Mouse (Mus musculus): ENCODE results near the gene Tnfsf14.

DNA sequence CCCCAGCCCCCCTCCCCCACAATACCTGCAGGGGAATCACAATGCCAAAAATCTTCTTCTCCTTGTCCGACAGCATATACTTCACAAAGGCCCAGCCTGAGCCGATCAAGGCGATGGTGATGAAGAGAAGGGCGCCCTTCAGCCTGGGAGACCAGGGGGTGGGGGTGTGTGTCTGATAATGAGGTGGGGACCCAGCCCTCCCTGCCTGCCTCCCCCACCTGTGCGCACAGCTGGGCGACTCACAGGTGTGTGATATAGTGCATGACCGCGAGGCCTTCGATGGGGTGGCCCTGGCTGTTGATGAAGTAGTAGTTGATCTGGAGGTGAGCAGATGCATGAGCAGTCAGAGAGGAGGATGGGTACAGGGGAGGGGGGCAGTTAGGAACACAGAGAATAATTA is 43.2 kb upstream of the Tnfsf14 start:
- no peak for TF ChIP-seq CTCF (IDR thresholded peaks at IDR 0.05; ENCODE audit: low read depth)
- TF ChIP-seq EP300 (optimal IDR thresholded peaks at IDR 0.05), result no peak
